Mouse (Mus musculus) megakaryocyte, embryonic 14.5 days (primary cell): Measurements from ENCODE around the gene Kank1.

Experiments used
- FLI1 ChIP-seq: IDR thresholded peaks from 2 replicates; pipeline ENCODE4 v1.6.1; 2012; ENCODE audit warnings: low read length, inconsistent platforms, mixed read lengths
- GATA1 ChIP-seq: IDR thresholded peaks from 3 replicates; pipeline ENCODE4 v1.6.1; 2012; ENCODE audit warnings: mixed read lengths, low read length, inconsistent platforms, borderline replicate concordance

DNA sequence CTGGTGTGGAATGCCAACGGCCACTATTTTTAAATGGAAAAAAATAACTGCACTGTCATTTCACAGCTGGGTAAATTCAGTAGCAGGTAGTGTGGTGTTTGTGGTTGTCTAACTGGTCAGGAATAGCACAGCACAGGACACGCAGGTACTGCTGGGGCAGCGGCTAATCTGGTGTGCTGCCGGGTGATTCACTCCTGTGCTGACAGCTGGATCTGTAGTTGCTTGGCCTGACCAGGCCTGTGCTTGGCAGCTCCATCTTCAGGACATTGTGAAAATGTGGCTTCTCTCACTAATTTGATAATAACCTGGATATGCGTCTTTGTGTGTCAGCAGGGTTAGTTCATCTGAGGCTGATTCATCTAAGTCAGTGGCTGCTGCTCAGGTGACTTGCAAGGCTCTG, 189.7 kb downstream of the Kank1 start:
- TF ChIP-seq GATA1 (no peak), FLI1 (no peak)
